Mouse (Mus musculus) heart, postnatal 36 days (tissue): ENCODE data around the gene Pirb. TPM values are rescaled to one million over a fixed set of nuclear protein-coding genes. Genes with fewer than 3 reads are reported as not detected.
"Not testable (repeated sequence)": the region's sequence is repeated elsewhere in the genome, so short reads cannot be mapped to it uniquely, and the experiment has no call there.

ENCODE experiments used
- DNase-seq, 2 experiments: peaks; one replicate each; pipeline ENCODE4 v3.0.0; 2021 to 2022
- intact Hi-C: fragments of 180-260 bp; cut with DNase I; formaldehyde crosslinking; loops from one replicate; pipeline ENCODE4 v1.15.1; 2025
- total RNA-seq, 2 experiments: library from RNA; stranded (reverse); gene quantifications; 2 replicates each; pipeline ENCODE4 v1.2.3; 2021

The Pirb gene
- total RNA-seq = 1 to 10 TPM; 1.7 to 2.6 TPM

GRCm38 (mm10) chr7:3720268-3720667 lies at the start of gene Pirb:
Pirb (minus strand) TSS chr7:3720391.
- DNase-seq, intact Hi-C loops: not testable (repeated sequence)

GRCm38 (mm10) chr7:3732675-3733074 lies 12.5 kb upstream of the Pirb start:
- intact Hi-C loops, DNase-seq: not testable (repeated sequence)

- intact Hi-C loops, DNase-seq: not testable (repeated sequence)
Observed at GRCm38 (mm10) chr7:3725459-3725858, 5.3 kb upstream of the Pirb start.

GRCm38 (mm10) chr7:3715249-3715648 lies 4.9 kb downstream of the Pirb start:
- intact Hi-C loops = no loop called here
- DNase-seq = no peak

GRCm38 (mm10) chr7:3712264-3712942 lies 7.8 kb downstream of the Pirb start:
- intact Hi-C loops = no loop called here

GRCm38 (mm10) chr7:3709000-3709399 lies 11.2 kb downstream of the Pirb start:
- intact Hi-C loops = no loop called here
- no peak for DNase-seq

More at GRCm38 (mm10) chr7:3712264-3712942, 7.8 kb downstream of the Pirb start:
- no peak for DNase-seq

GRCm38 (mm10) chr7:3708447-3708980 lies 11.7 kb downstream of the Pirb start:
- DNase-seq, intact Hi-C loops: not testable (repeated sequence)

DNA sequence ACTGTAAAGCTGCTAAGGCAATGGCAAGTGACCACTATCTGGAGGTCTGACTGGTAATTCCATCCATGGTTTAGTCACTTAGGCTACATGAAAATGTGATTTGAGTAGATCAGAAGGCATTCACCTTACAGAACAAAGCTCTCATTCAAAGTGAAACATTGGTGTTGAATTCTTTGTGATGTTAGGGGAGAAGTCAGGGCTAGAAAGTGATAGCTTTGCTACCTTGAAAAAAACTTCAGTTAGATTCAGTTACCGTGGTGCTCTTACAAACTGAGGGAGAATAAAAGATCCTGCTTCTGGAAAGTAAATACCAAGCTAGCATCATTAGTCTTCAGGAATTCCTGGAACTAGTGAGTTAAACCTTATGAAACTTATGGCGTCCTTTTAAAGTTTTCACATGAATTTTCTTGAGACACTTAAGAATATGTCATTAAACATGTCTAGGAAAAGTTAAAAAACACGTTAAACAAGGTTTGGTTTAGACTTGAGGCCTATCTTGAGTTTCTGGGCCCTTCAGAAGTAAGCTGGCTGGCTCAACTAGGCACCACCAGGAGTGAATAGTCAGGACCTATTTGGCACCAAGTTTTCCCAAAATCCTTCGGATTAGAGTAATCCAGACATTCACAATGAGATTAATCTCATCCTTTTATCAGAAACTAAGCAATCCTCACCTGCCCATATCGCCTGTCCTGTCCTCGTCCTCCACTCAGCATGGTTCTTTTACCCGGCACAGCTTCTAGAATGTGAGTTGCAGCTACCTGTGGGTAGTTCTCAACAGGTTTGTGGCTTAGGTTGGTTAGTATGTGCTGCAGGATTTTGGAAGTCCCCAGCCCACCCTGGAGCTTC lies 12.4 kb downstream of the Pirb start:
- intact Hi-C loops = no loop called here
- no peak for DNase-seq

DNA sequence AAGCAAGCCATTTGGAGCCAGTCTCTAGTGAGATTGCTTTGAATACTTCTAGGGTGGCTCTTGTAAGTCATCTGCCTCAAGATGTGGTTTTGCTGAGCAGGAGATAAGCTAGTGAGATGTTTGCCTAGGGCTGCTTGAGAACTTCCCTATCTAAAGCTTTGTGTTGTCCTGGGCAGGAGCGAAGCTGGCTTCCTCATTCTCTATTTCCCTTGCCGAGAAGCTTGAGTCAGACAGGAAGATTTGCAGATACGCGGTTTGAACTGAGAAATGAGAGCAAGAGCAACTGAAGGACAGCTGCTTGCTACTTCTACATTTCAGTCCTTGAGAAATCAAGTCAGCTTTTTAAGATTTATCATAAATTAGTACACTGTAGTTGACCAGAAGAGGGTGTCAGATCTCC lies 13.2 kb downstream of the Pirb start:
- intact Hi-C loops = no loop called here
- no peak for DNase-seq

GRCm38 (mm10) chr7:3706343-3706934 lies 13.8 kb downstream of the Pirb start:
- no peak for DNase-seq
- intact Hi-C loops = no loop called here

- intact Hi-C loops = loop anchor here (2.0 kb wide), 1 partner anchor 39 kb away; no protein-coding TSS in a partner anchor
Observed at GRCm38 (mm10) chr7:3705911-3706310, 14.3 kb downstream of the Pirb start.

DNA sequence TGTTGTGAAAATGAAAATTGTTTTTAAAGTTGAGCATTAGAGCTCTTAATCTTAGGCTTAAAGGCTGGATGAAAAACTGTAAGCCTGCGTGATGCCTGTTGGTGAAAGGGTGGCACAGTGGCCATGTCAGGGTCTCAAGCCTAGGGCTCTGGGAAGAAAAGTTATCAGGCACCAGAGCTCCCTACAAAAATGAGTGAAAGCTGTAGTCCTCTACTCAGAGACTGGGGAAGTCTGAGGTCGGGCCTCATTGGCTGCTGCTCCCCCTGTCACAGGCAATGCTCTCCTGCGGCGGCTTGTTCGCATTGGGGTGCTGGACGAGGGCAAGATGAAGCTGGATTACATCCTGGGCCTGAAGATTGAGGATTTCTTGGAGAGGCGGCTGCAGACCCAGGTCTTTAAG lies 14.7 kb downstream of the Pirb start:
- DNase-seq = not testable (repeated sequence)
- intact Hi-C loops = loop anchor here (2.0 kb wide), 1 partner anchor 39 kb away; no protein-coding TSS in a partner anchor

More at GRCm38 (mm10) chr7:3705911-3706310, 14.3 kb downstream of the Pirb start:
- no peak for DNase-seq

DNA sequence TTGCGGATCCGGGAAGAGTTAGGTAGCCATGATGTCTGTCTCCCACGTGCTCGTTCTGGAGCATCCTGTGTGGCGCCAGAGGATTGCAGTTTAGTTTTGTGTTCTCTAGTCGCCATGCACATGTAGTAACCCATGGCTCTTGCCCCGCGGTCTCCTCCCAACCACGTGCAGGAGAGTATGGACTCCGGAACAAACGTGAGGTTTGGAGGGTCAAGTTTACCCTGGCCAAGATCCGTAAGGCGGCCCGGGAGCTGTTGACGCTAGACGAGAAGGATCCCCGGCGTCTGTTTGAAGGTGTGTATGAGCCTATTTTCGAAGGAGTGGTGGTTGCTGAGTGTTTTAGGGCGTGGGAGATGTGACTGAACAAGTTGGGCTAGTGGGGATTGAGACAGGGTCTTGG lies 15.7 kb downstream of the Pirb start:
- intact Hi-C loops = loop anchor here (2.0 kb wide), 1 partner anchor 38 kb away; no protein-coding TSS in a partner anchor
- DNase-seq = no peak

DNA sequence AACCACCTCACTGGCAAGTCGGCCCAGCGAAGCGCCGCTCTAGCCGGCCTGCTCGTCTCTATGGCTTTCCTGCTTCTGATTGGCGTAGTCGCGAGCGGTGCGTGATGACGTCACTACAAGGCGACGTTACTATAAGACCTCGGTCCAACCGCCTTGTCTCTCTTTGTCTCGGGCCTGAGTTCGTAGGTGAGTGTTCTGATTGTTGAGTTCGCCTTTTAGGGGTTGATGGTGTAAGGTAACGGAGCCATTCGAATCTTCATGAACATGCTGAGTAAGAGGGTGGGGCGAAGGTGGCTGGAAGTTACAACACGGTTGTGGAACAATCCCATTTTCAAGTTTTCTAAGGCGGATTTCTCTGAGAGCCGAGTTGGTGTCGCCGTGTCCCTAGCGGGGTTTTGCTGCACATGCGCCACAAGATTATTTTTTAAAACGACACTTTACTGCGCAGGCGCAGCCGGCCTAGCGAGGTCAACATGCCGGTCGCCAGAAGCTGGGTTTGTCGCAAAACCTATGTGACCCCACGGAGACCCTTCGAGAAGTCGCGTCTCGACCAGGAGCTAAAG lies 16.2 kb downstream of the Pirb start, which contains the start of gene Rps9:
Gene Rps9, plus strand, starts transcription at position 115 of the 563 bp plus-strand sequence.
- intact Hi-C loops = loop anchor here (2.0 kb wide), 1 partner anchor 37 kb away; no protein-coding TSS in a partner anchor
- peak; percentile 95 to 96 for DNase-seq

- intact Hi-C loops = no loop called here
- DNase-seq = no peak
Observed at GRCm38 (mm10) chr7:3703148-3703878, 16.9 kb downstream of the Pirb start.

GRCm38 (mm10) chr7:3698471-3698870 lies 21.7 kb downstream of the Pirb start:
- DNase-seq = no peak
- intact Hi-C loops = loop anchor here (5.0 kb wide), 1 partner anchor 454 kb away; the partner anchor contains the start of gene Leng9

- intact Hi-C loops = loop anchor here (5.0 kb wide), 2 partner anchors 48 to 457 kb away; partner anchors contain the start of genes Cnot3 and Leng9
- DNase-seq = peak in 1 of 2 experiments; percentile 19
Observed at GRCm38 (mm10) chr7:3694949-3695305, 25.3 kb downstream of the Pirb start.

- intact Hi-C loops = loop anchor here (5.0 kb wide), 1 partner anchor 47 kb away; the partner anchor contains the start of gene Cnot3
- DNase-seq = peak; percentile 66 to 69
Observed at GRCm38 (mm10) chr7:3694076-3694948, 25.9 kb downstream of the Pirb start.

GRCm38 (mm10) chr7:3693809-3694075 lies 26.4 kb downstream of the Pirb start:
- DNase-seq = no peak
- intact Hi-C loops = loop anchor here (5.0 kb wide), 1 partner anchor 46 kb away; the partner anchor contains the start of gene Cnot3
